Mouse (Mus musculus): ENCODE results near the gene Slc15a5. TPM values are rescaled to one million over a fixed set of nuclear protein-coding genes. Genes with fewer than 3 reads are reported as not detected.

The Slc15a5 gene
- total RNA-seq (2021): 10 to 100 TPM in 1 of 2 experiments, under 1 TPM in 1; 0.73 to 14.0 TPM
- long read RNA-seq, experiment 1, transcript Slc15a5-201 (8 exons, 2,242 nt): major isoform, 18 of 27 reads
- long read RNA-seq, experiment 1, partial matches to known transcripts: 2 of 27 reads
- long read RNA-seq, experiment 1, other reads (novel, unspliced or antisense): 7 of 27 reads
- long read RNA-seq, experiment 2: 0 reads

GRCm38 (mm10) chr6:138079816-138080215 lies at the start of gene Slc15a5:
Slc15a5 (minus strand) TSS chr6:138079916.
- no peak for DNase-seq (ENCODE audit: low spot score)

GRCm38 (mm10) chr6:138128392-138129335 lies 48.9 kb upstream of the Slc15a5 start:
- peak; percentile 43 for DNase-seq (ENCODE audit: low spot score)

GRCm38 (mm10) chr6:138117496-138117895 lies 37.8 kb upstream of the Slc15a5 start:
- peak; percentile 63 for DNase-seq (ENCODE audit: low spot score)

- no peak for DNase-seq (ENCODE audit: low spot score)
Measured at GRCm38 (mm10) chr6:138104559-138104958, 24.8 kb upstream of the Slc15a5 start.

- no peak for DNase-seq (ENCODE audit: low spot score)
Measured at GRCm38 (mm10) chr6:138102940-138103339, 23.2 kb upstream of the Slc15a5 start.

GRCm38 (mm10) chr6:138101843-138102242 lies 22.1 kb upstream of the Slc15a5 start:
- no peak for DNase-seq (ENCODE audit: low spot score)

GRCm38 (mm10) chr6:138099646-138100045 lies 19.9 kb upstream of the Slc15a5 start:
- DNase-seq (ENCODE audit: low spot score): no peak

- no peak for DNase-seq (ENCODE audit: low spot score)
Measured at GRCm38 (mm10) chr6:138095060-138095459, 15.3 kb upstream of the Slc15a5 start.

- no peak for DNase-seq (ENCODE audit: low spot score)
Measured at GRCm38 (mm10) chr6:138092432-138092831, 12.7 kb upstream of the Slc15a5 start.

GRCm38 (mm10) chr6:138089084-138089483 lies 9.4 kb upstream of the Slc15a5 start:
- DNase-seq (ENCODE audit: low spot score): no peak

- DNase-seq (ENCODE audit: low spot score): peak; percentile 38
Measured at GRCm38 (mm10) chr6:138086421-138086820, 6.7 kb upstream of the Slc15a5 start.

GRCm38 (mm10) chr6:138080778-138081549 lies 1.2 kb upstream of the Slc15a5 start:
- DNase-seq (ENCODE audit: low spot score): no peak

- DNase-seq (ENCODE audit: low spot score): no peak
Measured at GRCm38 (mm10) chr6:138077681-138078439, 1.9 kb downstream of the Slc15a5 start.

GRCm38 (mm10) chr6:138075723-138076122 lies 4.0 kb downstream of the Slc15a5 start:
- DNase-seq (ENCODE audit: low spot score): no peak

- DNase-seq (ENCODE audit: low spot score): no peak
Measured at GRCm38 (mm10) chr6:138073540-138073939, 6.2 kb downstream of the Slc15a5 start.

GRCm38 (mm10) chr6:138072963-138073339 lies 6.8 kb downstream of the Slc15a5 start:
- no peak for DNase-seq (ENCODE audit: low spot score)

GRCm38 (mm10) chr6:138072110-138072962 lies 7.4 kb downstream of the Slc15a5 start:
- peak; percentile 20 for DNase-seq (ENCODE audit: low spot score)

GRCm38 (mm10) chr6:138071505-138072107 lies 8.1 kb downstream of the Slc15a5 start:
- DNase-seq (ENCODE audit: low spot score): no peak

- DNase-seq (ENCODE audit: low spot score): no peak
Measured at GRCm38 (mm10) chr6:138070720-138071504, 8.8 kb downstream of the Slc15a5 start.
